Mouse (Mus musculus): ENCODE results near the gene Acss1.

DNA sequence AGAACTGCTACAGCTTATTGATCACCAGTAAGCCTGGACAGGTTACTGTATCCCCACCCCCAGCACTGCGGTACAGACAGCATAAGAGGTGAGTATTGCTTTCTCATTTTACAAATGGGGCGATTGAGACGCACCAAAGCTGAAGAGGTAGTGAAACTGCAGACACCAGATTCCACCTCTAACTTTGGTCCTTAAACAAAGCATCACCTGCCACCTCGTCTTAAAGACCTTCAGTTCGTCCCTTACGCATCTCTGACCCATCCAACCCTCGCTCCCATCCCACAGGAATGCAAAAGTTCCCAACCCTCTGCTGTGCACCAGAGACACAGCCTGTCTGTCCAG is 1.6 kb downstream of the Acss1 start:
- TF ChIP-seq CTCF (IDR thresholded peaks at IDR 0.05; ENCODE audit: low read depth, low read length) (no peak), POLR2A (IDR thresholded peaks at IDR 0.05; ENCODE audit: extremely low read depth, insufficient read depth, low read length) (no peak)

All from liver, adult 2 months (tissue).